Mouse (Mus musculus) bone marrow, adult 2 months (tissue): ENCODE data around the gene Isyna1. TPM values are rescaled to one million over a fixed set of nuclear protein-coding genes. Genes with fewer than 3 reads are reported as not detected.
A peak's percentile ranks its signal among the peaks of the same experiment; 100 is the strongest.

ENCODE experiments used
- H3K27ac ChIP-seq: fragments of 200-500 bp; 2 replicates; pipeline ENCODE4 v1.5.1; 2012; ENCODE audit warnings: low read depth, mild to moderate bottlenecking, control low read depth, inconsistent platforms, low read length; ENCODE audit not compliant: control insufficient read depth, poor library complexity, insufficient read depth
- H3K4me1 ChIP-seq: fragments of 200-500 bp; 2 replicates; pipeline ENCODE4 v1.6.1; 2011; ENCODE audit warnings: low read length; ENCODE audit not compliant: control insufficient read depth, insufficient read depth
- H3K4me3 ChIP-seq: fragments of 200-500 bp; replicated peaks from 2 replicates; pipeline ENCODE3; 2011; ENCODE audit warnings: mild to moderate bottlenecking, low read depth, low read length, control low read depth; ENCODE audit not compliant: control insufficient read depth
- CTCF ChIP-seq: fragments of 200-500 bp; IDR thresholded peaks from 2 replicates; pipeline ENCODE4 v1.5.1; 2011; ENCODE audit warnings: low read length, control low read depth; ENCODE audit not compliant: control insufficient read depth, insufficient read depth
- POLR2A ChIP-seq: fragments of 200-500 bp; IDR thresholded peaks from 2 replicates; pipeline ENCODE4 v1.6.1; 2011; ENCODE audit warnings: low read depth, mild to moderate bottlenecking, control low read depth, low read length, borderline replicate concordance; ENCODE audit not compliant: control insufficient read depth
- WGBS: fragments of 180-500 bp; shearing (Covaris S2); methylation state at CpG from one replicate; pipeline ENCODE4 v1.1.7; 2018; 5-methylcytosine and 5-hydroxymethylcytosine counted together
- polyA plus RNA-seq: library from polyadenylated mRNA; stranded (reverse); fragments of >200 nt; gene quantifications from 2 replicates; pipeline ENCODE4 v1.2.4, GENCODE M21; 2011; ENCODE audit warnings: low replicate concordance; ENCODE audit not compliant: missing spikeins, insufficient read depth, insufficient read length

Isyna1 gene
- polyA plus RNA-seq, 1 experiment, result 23.7 TPM

DNA sequence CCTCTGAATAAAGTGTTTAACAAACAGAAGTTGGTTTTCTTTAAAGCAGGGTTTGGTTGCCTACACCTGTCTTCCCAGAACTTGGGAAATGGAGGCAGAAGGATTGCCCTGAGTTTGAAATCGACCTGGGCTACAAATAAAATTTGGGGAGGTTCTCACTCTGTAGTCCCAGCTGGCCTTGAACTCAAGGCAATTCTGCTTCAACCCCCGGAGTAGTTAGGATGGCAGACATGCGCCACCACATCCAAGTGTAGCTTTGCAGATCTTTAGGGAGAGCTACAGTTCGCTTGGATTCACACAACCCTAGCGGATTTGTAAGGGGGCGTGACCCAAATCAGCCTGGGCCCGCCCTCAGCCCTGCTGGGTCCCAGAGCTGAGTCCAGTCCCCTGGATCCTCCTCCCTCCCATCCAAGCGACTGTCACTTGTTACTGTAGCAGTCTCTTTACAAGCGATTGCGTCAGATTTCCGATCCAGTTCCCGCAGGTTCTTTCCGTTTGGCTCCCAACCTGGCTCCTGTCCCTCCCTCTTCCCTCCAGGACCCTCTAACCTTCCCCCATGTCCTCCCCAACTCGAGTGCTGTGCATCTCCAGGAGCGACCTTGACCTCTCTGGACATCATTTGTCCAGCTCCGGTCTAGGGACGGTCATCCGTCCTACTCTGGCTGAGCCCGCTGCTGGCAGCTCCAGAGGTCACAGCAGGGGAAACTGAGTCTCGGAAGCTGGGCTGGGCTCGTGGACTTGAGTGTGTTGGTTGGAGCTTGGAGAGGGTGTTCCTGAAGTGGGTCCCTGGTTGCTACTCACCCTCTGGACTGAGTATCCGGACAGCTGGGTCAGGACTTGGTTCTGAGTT, 36.6 kb downstream of the Isyna1 start:
- TF ChIP-seq POLR2A, result no peak
- no peak for TF ChIP-seq CTCF
- 14% methylated on average over 22 of the region's 22 CpGs for WGBS
- H3K4me3 ChIP-seq, result no peak overlapping the region
- no peak overlapping the region for H3K27ac ChIP-seq
- H3K4me1 ChIP-seq, result peaks cover 10% of the 10 kb centered on the region

GRCm38 (mm10) chr8:70631436-70631835, 37.3 kb downstream of the Isyna1 start:
- H3K4me3 ChIP-seq, result no peak overlapping the region
- TF ChIP-seq CTCF (no peak), POLR2A (no peak)
- peaks cover 12% of the 10 kb centered on the region for H3K4me1 ChIP-seq
- 10% methylated on average over 24 of the region's 24 CpGs for WGBS
- no peak overlapping the region for H3K27ac ChIP-seq

DNA sequence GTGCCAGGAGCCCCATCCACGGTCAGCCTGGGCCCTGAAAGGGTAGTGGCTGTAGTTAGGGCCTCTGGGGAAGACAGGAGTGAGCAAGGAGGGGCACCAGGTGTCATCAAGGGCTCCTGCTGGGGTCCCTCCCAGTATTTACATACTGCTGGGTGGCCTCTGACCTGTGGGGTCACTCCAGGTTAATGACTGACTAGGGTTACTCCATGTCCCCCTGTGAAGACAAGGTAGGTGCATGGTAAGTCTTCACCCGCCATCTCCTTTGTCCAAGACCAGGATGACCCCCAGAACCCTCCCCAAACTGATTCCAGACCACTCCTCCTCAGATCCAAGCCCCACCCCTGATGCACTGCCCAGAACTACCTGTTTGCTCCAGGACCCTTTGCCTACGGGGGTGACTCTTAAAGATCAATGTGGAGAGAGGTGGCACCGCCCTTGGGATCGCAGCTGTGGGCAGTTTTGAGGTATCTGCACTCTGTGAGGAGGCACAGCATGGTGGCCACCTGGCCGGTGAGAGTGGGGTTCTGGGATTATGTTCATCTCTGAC, 38.2 kb downstream of the Isyna1 start, which contains the start of gene Gdf15:
Gene Gdf15 (minus strand): TSS at position 111 of the 547 bp plus-strand sequence.
- peaks cover 14% of the 10 kb centered on the region for H3K4me1 ChIP-seq
- H3K27ac ChIP-seq, result no peak within 1 kb of the TSS
- TF ChIP-seq CTCF (no peak), POLR2A (no peak)
- H3K4me3 ChIP-seq, result no peak within 1 kb of the TSS
- WGBS, result 88% methylated on average over 6 of the region's 6 CpGs

DNA sequence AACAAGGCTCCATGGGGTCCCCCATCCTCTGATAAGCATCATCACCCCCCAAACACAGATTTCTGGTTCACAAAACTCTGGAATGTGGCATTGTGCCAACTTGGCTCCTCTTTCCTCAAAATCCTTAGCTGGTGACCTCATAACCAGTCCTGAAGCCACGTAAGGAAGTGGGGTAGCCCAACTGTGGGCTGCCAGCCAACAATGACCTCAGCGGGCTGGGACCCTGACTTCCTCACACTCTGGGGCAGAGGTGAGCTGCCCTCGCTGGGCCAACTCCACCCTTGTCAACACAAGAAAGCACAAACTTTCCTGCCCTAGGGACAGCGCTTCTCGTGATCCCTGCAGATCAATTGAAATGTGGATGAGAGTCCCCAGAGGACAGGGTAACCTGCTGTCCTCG, 39.9 kb downstream of the Isyna1 start:
- Histone ChIP-seq H3K4me3 (no peak overlapping the region), H3K4me1 (peaks cover 14% of the 10 kb centered on the region), H3K27ac (no peak overlapping the region)
- TF ChIP-seq POLR2A (no peak), CTCF (no peak)
- WGBS, result 28% methylated on average over 6 of the region's 6 CpGs

DNA sequence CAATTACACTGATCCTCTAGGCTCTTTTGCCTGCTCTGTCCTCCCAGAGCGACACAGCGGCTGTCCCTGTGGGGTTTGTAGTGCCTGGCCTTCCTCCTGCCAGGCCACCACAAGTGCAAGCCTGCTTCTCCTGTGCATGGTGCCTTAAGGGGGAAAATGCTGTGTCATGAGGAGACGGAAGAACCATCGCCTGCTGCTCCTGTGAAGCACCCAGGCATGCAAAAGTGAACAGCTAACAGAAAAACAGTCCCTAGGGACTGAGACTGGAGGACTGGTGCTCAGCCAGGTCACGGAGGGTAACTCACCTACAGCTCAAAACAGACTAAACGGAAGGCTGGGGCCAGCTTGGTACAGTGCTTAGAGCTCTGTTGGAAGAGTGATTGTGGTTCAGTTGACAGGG, 41.4 kb downstream of the Isyna1 start:
- H3K4me1 ChIP-seq, result peaks cover 13% of the 10 kb centered on the region
- TF ChIP-seq POLR2A (no peak), CTCF (no peak)
- peak overlapping the region; percentile 74 for H3K27ac ChIP-seq
- H3K4me3 ChIP-seq, result no peak overlapping the region
- WGBS, result 4% methylated on average over 6 of the region's 6 CpGs

GRCm38 (mm10) chr8:70636838-70637237, 42.7 kb downstream of the Isyna1 start:
- peaks cover 13% of the 10 kb centered on the region for H3K4me1 ChIP-seq
- TF ChIP-seq CTCF (no peak), POLR2A (no peak)
- H3K27ac ChIP-seq, result peak overlapping the region; percentile 3; the same call in 1 of the 2 replicates
- no peak overlapping the region for H3K4me3 ChIP-seq
- 65% methylated on average over 8 of the region's 8 CpGs for WGBS

- TF ChIP-seq CTCF, result no peak
- no peak for TF ChIP-seq POLR2A
- H3K4me3 ChIP-seq, result no peak overlapping the region
- 81% methylated on average over 9 of the region's 9 CpGs for WGBS
- peaks cover 13% of the 10 kb centered on the region for H3K4me1 ChIP-seq
- no peak overlapping the region for H3K27ac ChIP-seq
These were observed 44.6 kb downstream of the Isyna1 start for GRCm38 (mm10) chr8:70638752-70639151.

DNA sequence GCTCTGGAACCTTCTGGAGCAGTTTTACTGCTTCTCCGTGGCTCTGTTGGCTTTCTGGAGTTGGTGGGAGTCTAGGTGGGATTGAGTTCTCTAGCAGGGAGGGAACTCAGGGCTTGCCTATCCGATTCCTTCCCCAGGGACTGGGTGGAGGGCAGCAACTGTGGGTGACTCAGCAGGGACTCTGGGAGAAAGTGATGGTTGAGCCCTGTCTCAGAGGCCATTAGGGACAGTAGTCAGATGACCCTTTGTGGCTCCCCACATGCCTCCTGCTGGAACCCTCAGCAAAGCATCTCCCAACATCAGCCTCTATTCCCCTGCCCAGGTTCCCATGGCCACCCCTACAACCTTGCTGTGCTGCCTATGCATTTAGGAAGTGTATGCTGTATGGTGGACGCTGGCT, 48.8 kb downstream of the Isyna1 start:
- H3K4me1 ChIP-seq, result no peaks in the 10 kb centered on the region
- WGBS, result 69% methylated on average over 3 of the region's 3 CpGs
- no peak overlapping the region for H3K27ac ChIP-seq
- no peak for TF ChIP-seq POLR2A
- TF ChIP-seq CTCF, result no peak
- no peak overlapping the region for H3K4me3 ChIP-seq

DNA sequence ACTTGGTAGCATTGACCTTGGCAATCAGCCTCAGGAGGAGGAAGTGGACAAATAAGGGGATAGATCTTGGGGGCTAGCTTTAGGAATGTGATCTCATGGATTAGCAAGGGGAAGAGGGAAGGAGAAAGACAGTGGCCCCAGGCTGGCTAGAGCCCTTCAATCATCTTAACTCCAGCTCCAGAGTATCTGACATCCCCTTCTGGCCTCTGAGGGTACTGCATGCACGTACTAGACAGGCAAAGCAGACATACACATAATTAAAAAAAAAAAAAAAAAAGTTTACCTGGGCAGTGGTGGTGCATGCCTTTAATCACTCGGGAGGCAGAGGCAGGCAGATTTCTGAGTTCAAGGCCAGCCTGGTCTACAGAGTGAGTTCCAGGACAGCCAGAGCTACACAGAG, 49.9 kb downstream of the Isyna1 start:
- H3K4me3 ChIP-seq, result no peak overlapping the region
- no peak overlapping the region for H3K27ac ChIP-seq
- no peaks in the 10 kb centered on the region for H3K4me1 ChIP-seq
- TF ChIP-seq CTCF (no peak), POLR2A (no peak)
- WGBS, result 77% methylated on average over 2 of the region's 2 CpGs
